Mouse (Mus musculus) liver, postnatal 0 days (tissue): ENCODE results near the gene Sdk1. TPM values are rescaled to one million over a fixed set of nuclear protein-coding genes. Genes with fewer than 3 reads are reported as not detected.

Experiments
- ATAC-seq: fragments of 200-750 bp; cut with Nextera tagmentation; 2 replicates; pipeline ENCODE4 v1.8.0; 2017; ENCODE audit warnings: mild to moderate bottlenecking, moderate library complexity
- DNase-seq: peaks from one replicate; pipeline ENCODE4 v3.0.0-alpha.2; 2016
- H3K27ac ChIP-seq: fragments of 300-500 bp; sonication (generic); 2 replicates; pipeline ENCODE4 v1.5.1; 2014; ENCODE audit warnings: antibody characterized with exemption, moderate library complexity, mild to moderate bottlenecking, low read depth
- H3K27me3 ChIP-seq: fragments of 300-500 bp; sonication (generic); 2 replicates; pipeline ENCODE4 v1.6.1; 2014; ENCODE audit warnings: low read length, control low read depth, mixed read lengths; ENCODE audit not compliant: insufficient read depth
- H3K36me3 ChIP-seq: fragments of 300-500 bp; sonication (generic); replicated peaks from 2 replicates; pipeline ENCODE4 v1.6.1; 2014; ENCODE audit warnings: mild to moderate bottlenecking, control low read depth, low read length, moderate library complexity, mixed read lengths; ENCODE audit not compliant: insufficient read depth
- H3K4me1 ChIP-seq: fragments of 300-500 bp; sonication (generic); 2 replicates; pipeline ENCODE4 v1.6.1; 2014; ENCODE audit warnings: antibody characterized with exemption, mild to moderate bottlenecking, control low read depth; ENCODE audit not compliant: insufficient read depth
- H3K4me2 ChIP-seq: fragments of 300-500 bp; sonication (generic); 2 replicates; pipeline ENCODE4 v1.6.1; 2014; ENCODE audit warnings: low read depth, mild to moderate bottlenecking, low read length, moderate library complexity, mixed read lengths
- H3K4me3 ChIP-seq: fragments of 300-500 bp; sonication (generic); 2 replicates; pipeline ENCODE4 v1.5.1; 2014; ENCODE audit warnings: low read depth, low read length
- H3K9ac ChIP-seq: fragments of 300-500 bp; sonication (generic); replicated peaks from 2 replicates; pipeline ENCODE4 v1.6.1; 2014; ENCODE audit warnings: mild to moderate bottlenecking, moderate library complexity
- H3K9me3 ChIP-seq: fragments of 300-500 bp; sonication (generic); 2 replicates; pipeline ENCODE4 v1.6.1; 2016; ENCODE audit warnings: mild to moderate bottlenecking, control low read depth, low read length, mixed read lengths
- CTCF ChIP-seq: sonication (generic); IDR thresholded peaks from 2 replicates; pipeline ENCODE4 v1.5.1; 2016; ENCODE audit warnings: antibody characterized with exemption, low read depth
- EP300 ChIP-seq: IDR thresholded peaks from 2 replicates; pipeline ENCODE4 v1.6.1; 2016; ENCODE audit warnings: antibody characterized with exemption, low read depth, mild to moderate bottlenecking
- WGBS: fragments of 180-500 bp; shearing (Covaris S2); extraction: QIAGEN DNeasy Blood & Tissue Kit; methylation state at CpG from one replicate; pipeline ENCODE4 v1.1.7; 2014; ENCODE audit not compliant: insufficient replicate concordance; 5-methylcytosine and 5-hydroxymethylcytosine counted together
- polyA plus RNA-seq: library from polyadenylated mRNA; unstranded; fragments of >200 nt; fragmentation: Nextera tagmentation; extraction: Ambion mirVana; gene quantifications from 2 replicates; pipeline ENCODE4 v1.2.1, GENCODE M21; 2015

Gene Sdk1
- polyA plus RNA-seq, 1 experiment from 2014 or later: 0.06 TPM

GRCm38 (mm10) chr5:142130004-142130403 is 888.7 kb downstream of the Sdk1 start:
- WGBS: 12% methylated on average over 2 of the region's 2 CpGs
- H3K4me3 ChIP-seq: no peak overlapping the region
- TF ChIP-seq CTCF: no peak
- no peak for TF ChIP-seq EP300

GRCm38 (mm10) chr5:142139978-142140377 is 898.7 kb downstream of the Sdk1 start:
- DNase-seq (no peak), ATAC-seq (no peak)
- Histone ChIP-seq H3K4me2 (no peak overlapping the region), H3K9me3 (no peaks in the 10 kb centered on the region), H3K4me3 (no peak overlapping the region), H3K9ac (no peak overlapping the region), H3K27ac (no peak overlapping the region), H3K4me1 (no peaks in the 10 kb centered on the region), H3K36me3 (no peaks in the 10 kb centered on the region), H3K27me3 (no peaks in the 10 kb centered on the region)
- 70% methylated on average over 7 of the region's 7 CpGs for WGBS
- TF ChIP-seq CTCF (no peak), EP300 (no peak)

More at GRCm38 (mm10) chr5:142130004-142130403, 888.7 kb downstream of the Sdk1 start:
- Histone ChIP-seq H3K9me3 (no peaks in the 10 kb centered on the region), H3K4me2 (no peak overlapping the region), H3K4me1 (no peaks in the 10 kb centered on the region), H3K27me3 (no peaks in the 10 kb centered on the region), H3K9ac (no peak overlapping the region), H3K36me3 (no peaks in the 10 kb centered on the region), H3K27ac (no peak overlapping the region)
- no peak for ATAC-seq
- no peak for DNase-seq

- TF ChIP-seq EP300: no peak
- TF ChIP-seq CTCF: no peak
- no peaks in the 10 kb centered on the region for H3K27me3 ChIP-seq
- no peak overlapping the region for H3K27ac ChIP-seq
- H3K9ac ChIP-seq: no peak overlapping the region
- ATAC-seq (no peak), DNase-seq (no peak)
- no peak overlapping the region for H3K4me2 ChIP-seq
- WGBS: 78% methylated on average over 8 of the region's 8 CpGs
- H3K4me1 ChIP-seq: no peaks in the 10 kb centered on the region
- no peak overlapping the region for H3K4me3 ChIP-seq
- H3K36me3 ChIP-seq: no peaks in the 10 kb centered on the region
- peaks cover 5% of the 10 kb centered on the region; the same call in 1 of the 2 replicates for H3K9me3 ChIP-seq
Observed at GRCm38 (mm10) chr5:142149594-142149993, 908.3 kb downstream of the Sdk1 start.

- Histone ChIP-seq H3K4me2 (no peak overlapping the region), H3K27me3 (no peaks in the 10 kb centered on the region), H3K9ac (no peak overlapping the region), H3K36me3 (no peaks in the 10 kb centered on the region), H3K9me3 (peaks cover 5% of the 10 kb centered on the region; the same call in 1 of the 2 replicates), H3K4me3 (no peak overlapping the region), H3K4me1 (no peaks in the 10 kb centered on the region), H3K27ac (no peak overlapping the region)
- 90% methylated on average over 4 of the region's 4 CpGs for WGBS
- no peak for TF ChIP-seq CTCF
- no peak for ATAC-seq
- no peak for DNase-seq
Observed at GRCm38 (mm10) chr5:142150756-142151155, 909.5 kb downstream of the Sdk1 start.

- Histone ChIP-seq H3K9ac (no peak overlapping the region), H3K27me3 (no peaks in the 10 kb centered on the region), H3K4me1 (no peaks in the 10 kb centered on the region), H3K27ac (no peak overlapping the region), H3K4me2 (no peak overlapping the region), H3K4me3 (no peak overlapping the region), H3K9me3 (peaks cover under 1% of the 10 kb centered on the region; the same call in 1 of the 2 replicates), H3K36me3 (no peaks in the 10 kb centered on the region)
- no peak for TF ChIP-seq EP300
- no peak for TF ChIP-seq CTCF
- DNase-seq (no peak), ATAC-seq (no peak)
- WGBS: 80% methylated on average over 17 of the region's 17 CpGs
Observed at GRCm38 (mm10) chr5:142156868-142157852, 915.9 kb downstream of the Sdk1 start.

GRCm38 (mm10) chr5:142163483-142163882 is 922.2 kb downstream of the Sdk1 start:
- H3K36me3 ChIP-seq: no peaks in the 10 kb centered on the region
- TF ChIP-seq EP300 (no peak), CTCF (no peak)
- peaks cover 3% of the 10 kb centered on the region; the same call in 1 of the 2 replicates for H3K9me3 ChIP-seq
- H3K4me1 ChIP-seq: no peaks in the 10 kb centered on the region
- WGBS: 68% methylated on average over 4 of the region's 4 CpGs
- no peak overlapping the region for H3K9ac ChIP-seq
- ATAC-seq (no peak), DNase-seq (no peak)
- H3K27me3 ChIP-seq: no peaks in the 10 kb centered on the region
- H3K4me3 ChIP-seq: no peak overlapping the region
- no peak overlapping the region for H3K27ac ChIP-seq
- H3K4me2 ChIP-seq: no peak overlapping the region
